Mouse (Mus musculus) hindbrain, embryonic 13.5 days (tissue): ENCODE results near the gene BC049762. TPM values are rescaled to one million over a fixed set of nuclear protein-coding genes. Genes with fewer than 3 reads are reported as not detected.

Experiments
- ATAC-seq: fragments of 200-750 bp; cut with Nextera tagmentation; 2 replicates; pipeline ENCODE4 v1.8.0; 2017; ENCODE audit warnings: moderate TSS enrichment; ENCODE audit not compliant: low FRiP score
- H3K27ac ChIP-seq: fragments of 300-500 bp; sonication (generic); 2 replicates; pipeline ENCODE4 v1.5.1; 2015; ENCODE audit warnings: inconsistent platforms, mild to moderate bottlenecking, moderate library complexity
- H3K27me3 ChIP-seq: fragments of 300-500 bp; sonication (generic); 2 replicates; pipeline ENCODE4 v1.6.1; 2015; ENCODE audit warnings: mild to moderate bottlenecking, inconsistent platforms
- H3K36me3 ChIP-seq: fragments of 300-500 bp; sonication (generic); 2 replicates; pipeline ENCODE4 v1.6.1; 2015; ENCODE audit warnings: mild to moderate bottlenecking, inconsistent platforms
- H3K4me1 ChIP-seq: fragments of 300-500 bp; sonication (generic); replicated peaks from 2 replicates; pipeline ENCODE4 v1.6.1; 2015; ENCODE audit warnings: inconsistent platforms
- H3K4me2 ChIP-seq: fragments of 300-500 bp; sonication (generic); 2 replicates; pipeline ENCODE4 v1.6.1; 2015; ENCODE audit warnings: inconsistent platforms, mild to moderate bottlenecking, moderate library complexity
- H3K4me3 ChIP-seq: fragments of 300-500 bp; sonication (generic); 2 replicates; pipeline ENCODE4 v1.5.1; 2015; ENCODE audit warnings: mild to moderate bottlenecking, inconsistent platforms
- H3K9ac ChIP-seq: fragments of 300-500 bp; sonication (generic); 2 replicates; pipeline ENCODE4 v1.6.1; 2015; ENCODE audit warnings: mild to moderate bottlenecking, inconsistent platforms
- H3K9me3 ChIP-seq: fragments of 300-500 bp; sonication (generic); 2 replicates; pipeline ENCODE4 v1.6.1; 2016; ENCODE audit warnings: inconsistent platforms
- WGBS: fragments of 180-500 bp; shearing (Covaris S2); methylation state at CpG from one replicate; pipeline ENCODE4 v1.1.7; 2015; 5-methylcytosine and 5-hydroxymethylcytosine counted together
- polyA plus RNA-seq: library from polyadenylated mRNA; unstranded; fragments of >200 nt; fragmentation: Nextera tagmentation; extraction: Ambion mirVana; gene quantifications from 2 replicates; pipeline ENCODE4 v1.2.1, GENCODE M21; 2015

The BC049762 gene
- polyA plus RNA-seq, 1 experiment from 2014 or later, result 0.26 TPM

GRCm38 (mm10) chr11:51207758-51208157 is 55.1 kb downstream of the BC049762 start:
- 89% methylated on average over 3 of the region's 3 CpGs for WGBS
- H3K4me1 ChIP-seq, result no peaks in the 10 kb centered on the region

More at GRCm38 (mm10) chr11:51207758-51208157, 55.1 kb downstream of the BC049762 start:
- H3K4me3 ChIP-seq, result no peak overlapping the region
- no peak for ATAC-seq
- no peak overlapping the region for H3K27ac ChIP-seq
- H3K9ac ChIP-seq, result no peak overlapping the region
- H3K27me3 ChIP-seq, result no peaks in the 10 kb centered on the region
- no peaks in the 10 kb centered on the region for H3K36me3 ChIP-seq
- H3K4me2 ChIP-seq, result no peak overlapping the region
- no peaks in the 10 kb centered on the region for H3K9me3 ChIP-seq

Other genes with a start within 250 kb of the BC049762 start
- not detected in 2 replicates for gene Olfr54, start 248.8 kb downstream of the BC049762 start, polyA plus RNA-seq
- gene Olfr1375, start 214.9 kb downstream of the BC049762 start, polyA plus RNA-seq, result not detected in 2 replicates
- 11.2 and 13.0 TPM in 2 replicates for gene Zfp354a, start 203.8 kb downstream of the BC049762 start, polyA plus RNA-seq
- not detected in 2 replicates for gene Gm12569, start 42.6 kb downstream of the BC049762 start, polyA plus RNA-seq
- 147 and 150 TPM in 2 replicates for gene Clk4, start 1.3 kb downstream of the BC049762 start, polyA plus RNA-seq
- gene Col23a1, start 26.9 kb upstream of the BC049762 start, polyA plus RNA-seq, result 6.9 and 7.1 TPM in 2 replicates